Mouse (Mus musculus) cerebellum, postnatal 4 days (tissue): ENCODE measurements around the gene Cyp3a44.
"Not testable (repeated sequence)": the region's sequence is repeated elsewhere in the genome, so short reads cannot be mapped to it uniquely, and the experiment has no call there.

Experiments
- DNase-seq, 2 experiments: peaks; one replicate each; pipeline ENCODE4 v3.0.0; 2022; ENCODE audit warnings: low spot score in 2 of 2, mixed read lengths in 1 of 2

Cyp3a44 gene

DNA sequence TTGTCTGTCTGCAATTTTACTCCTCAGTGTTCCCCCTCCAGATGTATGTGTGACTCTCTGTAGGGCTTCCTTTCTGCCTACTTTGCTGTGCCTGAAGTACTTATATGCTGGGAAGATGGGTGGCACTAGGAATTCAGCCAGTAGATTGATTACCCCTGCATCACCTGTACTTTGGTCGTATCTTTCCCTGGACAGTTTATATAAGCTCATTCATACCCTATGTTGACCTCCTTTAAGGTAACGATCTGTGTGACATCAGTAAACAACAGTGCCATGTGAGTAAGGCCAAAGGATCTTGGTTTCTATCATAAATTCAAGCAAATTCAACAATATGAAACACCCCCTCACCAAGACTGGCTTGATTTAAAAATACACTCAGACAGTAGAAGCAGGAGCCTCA lies at the start of gene Cyp3a44:
Cyp3a44 (minus strand) TSS at position 79 of the 400 bp plus-strand sequence.
- DNase-seq: not testable (repeated sequence)

DNA sequence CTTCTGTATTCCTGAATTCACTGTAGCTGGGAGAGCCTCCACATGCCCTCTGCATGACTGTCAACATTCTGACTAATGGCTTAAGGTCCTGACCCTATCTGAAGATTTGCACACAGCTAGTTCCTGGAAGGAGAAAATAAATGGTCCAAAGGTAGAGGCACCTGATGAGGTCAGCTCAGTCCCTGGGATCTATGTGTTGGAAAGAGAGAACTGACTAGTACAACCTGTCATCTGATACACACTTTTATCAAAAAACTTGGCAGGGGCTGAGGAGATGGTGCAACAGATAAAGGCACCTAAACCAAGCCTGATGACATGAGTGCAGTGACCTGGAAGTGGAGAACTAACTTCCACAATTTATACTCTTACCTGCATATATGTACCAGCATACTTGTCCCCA lies 5.4 kb downstream of the Cyp3a44 start:
- DNase-seq: not testable (repeated sequence)

DNA sequence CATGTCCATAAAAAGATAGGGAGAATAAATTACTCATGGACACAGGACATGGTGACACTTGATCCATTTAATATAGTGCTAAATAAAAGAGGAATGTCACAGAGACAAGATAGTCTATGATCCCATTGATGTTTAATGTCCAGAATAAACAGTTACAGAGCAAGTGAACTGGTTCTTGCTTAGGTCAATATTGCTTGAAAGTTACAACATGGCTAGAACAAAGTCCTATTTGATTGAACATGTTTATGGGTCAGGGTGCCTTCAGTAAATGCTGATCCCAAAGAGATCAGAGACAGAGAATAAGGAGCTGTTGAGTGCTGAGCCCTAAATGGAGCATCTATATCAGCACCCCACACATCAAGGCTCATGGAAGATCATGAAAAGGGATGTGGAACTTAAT lies 12.4 kb downstream of the Cyp3a44 start:
- DNase-seq: not testable (repeated sequence)

DNA sequence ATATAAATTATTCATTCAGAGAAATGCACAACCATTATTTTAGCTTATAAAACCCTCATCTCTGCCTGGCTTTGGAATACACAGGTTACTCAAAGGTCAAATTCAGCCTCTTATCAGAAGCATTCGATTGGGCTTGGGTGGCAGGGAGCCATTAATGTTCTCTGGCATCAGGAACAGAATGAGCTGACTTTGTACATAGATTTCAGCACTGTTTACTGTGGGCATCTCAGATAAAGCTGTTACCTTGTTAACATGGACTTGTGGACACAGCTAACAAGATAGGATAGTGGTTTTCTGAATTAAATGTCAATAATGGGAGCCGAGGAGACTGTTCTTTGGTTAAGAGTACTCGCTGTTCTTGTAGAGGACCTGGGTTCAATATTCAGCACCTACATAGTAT lies 68.2 kb downstream of the Cyp3a44 start:
- not testable (repeated sequence) for DNase-seq
